Mouse (Mus musculus): ENCODE results near the gene As3mt. TPM values are rescaled to one million over a fixed set of nuclear protein-coding genes. Genes with fewer than 3 reads are reported as not detected.
A peak's percentile ranks its signal among the peaks of the same experiment; 100 is the strongest.

As3mt gene
- total RNA-seq, 2 experiments from 2014 or later = 26.5 to 27.4 TPM

DNA sequence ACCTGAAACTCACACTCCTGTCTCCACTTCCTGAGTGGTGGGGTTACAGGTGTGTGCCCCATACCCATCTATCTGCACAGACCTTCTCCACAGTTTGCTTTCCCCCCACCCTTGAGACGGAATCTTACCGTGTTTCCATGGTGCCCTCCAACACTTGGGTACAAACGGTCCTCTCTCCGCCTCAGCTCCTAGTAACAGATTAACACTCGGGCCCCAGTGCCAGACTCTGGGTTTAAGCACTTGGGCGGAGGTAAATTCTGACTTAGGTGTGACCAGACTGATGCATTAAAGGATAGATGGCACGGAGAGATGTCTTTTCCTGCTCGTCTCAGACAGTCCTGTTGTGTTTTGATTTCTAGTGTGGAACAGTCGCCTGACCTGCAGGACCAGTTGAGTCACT lies 6.1 kb upstream of the As3mt start:
- Histone ChIP-seq H3K4me3 (no peak overlapping the region), H3K27ac (no peak overlapping the region)
- DNase-seq (ENCODE audit: extremely low spot score in 1 of 2, low spot score in 2 of 2) = no peak
- no peak for TF ChIP-seq CTCF (IDR thresholded peaks at IDR 0.05)
- intact Hi-C loops (cut with DNase I) = no loop called here

GRCm38 (mm10) chr19:46705779-46706495 lies 1.3 kb upstream of the As3mt start:
- Histone ChIP-seq H3K27ac (no peak overlapping the region), H3K4me3 (no peak overlapping the region)
- no peak for DNase-seq (ENCODE audit: extremely low spot score in 1 of 2, low spot score in 2 of 2)
- intact Hi-C loops (cut with DNase I) = no loop called here
- TF ChIP-seq CTCF (IDR thresholded peaks at IDR 0.05) = no peak

GRCm38 (mm10) chr19:46706540-46707295 lies 540 bp upstream of the As3mt start:
- intact Hi-C loops (cut with DNase I) = no loop called here
- Histone ChIP-seq H3K4me3 (peak overlapping the region; percentile 48), H3K27ac (no peak overlapping the region; the same call in 1 of the 2 replicates)
- TF ChIP-seq CTCF (IDR thresholded peaks at IDR 0.05) = no peak
- DNase-seq (ENCODE audit: extremely low spot score in 1 of 2, low spot score in 2 of 2) = no peak

GRCm38 (mm10) chr19:46710614-46711013 lies 3.4 kb downstream of the As3mt start:
- no peak for TF ChIP-seq CTCF (IDR thresholded peaks at IDR 0.05)
- no peak overlapping the region for H3K27ac ChIP-seq
- no peak for DNase-seq (ENCODE audit: extremely low spot score in 1 of 2, low spot score in 2 of 2)
- no peak overlapping the region for H3K4me3 ChIP-seq
- intact Hi-C loops (cut with DNase I) = no loop called here

DNA sequence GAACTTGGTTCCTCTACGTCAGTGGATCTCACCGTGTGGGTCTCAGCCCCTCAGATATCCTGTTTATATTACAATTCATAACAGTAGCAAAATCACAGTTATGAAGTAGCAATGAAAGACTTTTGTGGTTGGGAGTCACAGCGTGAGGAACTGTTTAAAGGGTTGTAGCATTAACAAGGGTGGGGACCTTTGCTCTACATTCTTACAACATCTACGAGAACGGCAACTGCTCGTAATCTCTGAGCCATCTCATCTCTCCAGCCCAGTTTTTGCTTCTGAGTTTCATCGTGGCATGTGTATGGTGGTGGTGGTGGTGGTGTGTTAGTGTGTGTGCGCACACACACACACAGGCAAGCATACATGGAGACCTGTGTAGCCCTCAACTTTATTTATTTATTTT lies 7.0 kb downstream of the As3mt start:
- TF ChIP-seq CTCF (IDR thresholded peaks at IDR 0.05) = no peak
- intact Hi-C loops (cut with DNase I) = no loop called here
- DNase-seq (ENCODE audit: extremely low spot score in 1 of 2, low spot score in 2 of 2) = no peak

GRCm38 (mm10) chr19:46715016-46715415 lies 7.8 kb downstream of the As3mt start:
- Histone ChIP-seq H3K4me3 (no peak overlapping the region), H3K27ac (no peak overlapping the region)
- DNase-seq (ENCODE audit: extremely low spot score in 1 of 2, low spot score in 2 of 2) = no peak
- intact Hi-C loops (cut with DNase I) = no loop called here
- TF ChIP-seq CTCF (IDR thresholded peaks at IDR 0.05) = no peak

More for the DNA sequence above, 7.0 kb downstream of the As3mt start:
- H3K4me3 ChIP-seq = no peak overlapping the region
- H3K27ac ChIP-seq = no peak overlapping the region

GRCm38 (mm10) chr19:46718150-46718549 lies 10.9 kb downstream of the As3mt start:
- Histone ChIP-seq H3K27ac (no peak overlapping the region), H3K4me3 (no peak overlapping the region)
- intact Hi-C loops (cut with DNase I) = no loop called here
- DNase-seq (ENCODE audit: extremely low spot score in 1 of 2, low spot score in 2 of 2) = no peak
- TF ChIP-seq CTCF (IDR thresholded peaks at IDR 0.05) = no peak

GRCm38 (mm10) chr19:46724411-46724810 lies 17.2 kb downstream of the As3mt start:
- intact Hi-C loops (cut with DNase I) = no loop called here

GRCm38 (mm10) chr19:46726142-46726541 lies 18.9 kb downstream of the As3mt start:
- H3K4me3 ChIP-seq = no peak overlapping the region
- DNase-seq (ENCODE audit: extremely low spot score in 1 of 2, low spot score in 2 of 2) = no peak
- intact Hi-C loops (cut with DNase I) = no loop called here
- no peak; the same call in 1 of the 2 replicates for TF ChIP-seq CTCF (IDR thresholded peaks at IDR 0.05)
- H3K27ac ChIP-seq = no peak overlapping the region

More at GRCm38 (mm10) chr19:46724411-46724810, 17.2 kb downstream of the As3mt start:
- Histone ChIP-seq H3K4me3 (no peak overlapping the region), H3K27ac (no peak overlapping the region)
- no peak for DNase-seq (ENCODE audit: extremely low spot score in 1 of 2, low spot score in 2 of 2)
- no peak for TF ChIP-seq CTCF (IDR thresholded peaks at IDR 0.05)

- DNase-seq (ENCODE audit: extremely low spot score in 1 of 2, low spot score in 2 of 2) = no peak
- no peak for TF ChIP-seq CTCF (IDR thresholded peaks at IDR 0.05)
- Histone ChIP-seq H3K27ac (no peak overlapping the region), H3K4me3 (no peak overlapping the region)
- intact Hi-C loops (cut with DNase I) = no loop called here
Observed at GRCm38 (mm10) chr19:46727140-46727736, 20.0 kb downstream of the As3mt start.

DNA sequence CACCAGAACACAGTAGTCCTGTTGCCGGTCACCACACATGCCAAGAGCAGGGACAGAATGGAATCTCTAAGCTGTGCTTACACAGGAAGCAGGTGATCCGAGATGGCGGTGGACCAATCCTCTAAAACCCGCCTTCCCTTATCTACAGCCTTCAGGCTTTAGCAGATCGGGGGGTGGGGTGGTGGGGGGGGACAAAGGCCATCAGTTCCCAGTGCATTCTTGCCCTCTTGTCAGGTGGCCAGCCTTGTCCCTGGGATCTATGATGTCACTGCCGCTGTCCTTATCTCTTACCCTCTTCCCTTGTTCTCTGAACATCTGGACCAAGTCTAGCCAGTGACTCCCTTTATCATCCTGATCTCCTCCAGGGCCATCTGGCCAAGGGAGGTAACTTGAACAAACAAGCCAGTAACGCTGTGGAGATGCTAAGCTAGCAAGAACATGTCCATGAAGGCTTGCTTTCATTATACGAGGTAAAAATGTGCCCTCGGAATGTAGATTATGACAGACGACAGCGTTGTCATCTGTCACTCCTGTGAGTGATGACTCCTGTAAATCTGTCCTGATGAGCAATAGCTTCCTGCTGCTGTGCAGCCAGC lies 20.8 kb downstream of the As3mt start:
- Histone ChIP-seq H3K27ac (no peak overlapping the region), H3K4me3 (no peak overlapping the region)
- TF ChIP-seq CTCF (IDR thresholded peaks at IDR 0.05) = no peak
- intact Hi-C loops (cut with DNase I) = no loop called here
- no peak for DNase-seq (ENCODE audit: extremely low spot score in 1 of 2, low spot score in 2 of 2)

DNA sequence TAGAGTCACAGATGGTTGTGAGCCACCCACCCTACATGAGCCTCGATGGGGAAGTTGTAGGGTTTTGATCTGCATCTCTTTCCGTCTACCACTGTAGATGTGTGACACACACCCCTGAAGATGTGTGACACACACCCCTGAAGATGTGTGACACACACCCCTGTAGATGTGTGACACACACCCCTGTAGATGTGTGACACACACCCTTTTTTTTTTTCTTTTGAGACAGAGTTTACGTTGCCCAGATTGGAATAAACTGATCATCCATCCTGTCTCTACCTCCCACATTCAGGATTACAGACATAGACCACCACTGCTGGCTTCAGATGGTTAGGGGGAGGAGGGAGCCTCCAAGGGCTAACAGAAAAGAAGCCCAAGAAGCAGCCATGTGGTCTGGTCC lies 21.7 kb downstream of the As3mt start:
- Histone ChIP-seq H3K27ac (no peak overlapping the region), H3K4me3 (no peak overlapping the region)
- intact Hi-C loops (cut with DNase I) = no loop called here
- no peak for DNase-seq (ENCODE audit: extremely low spot score in 1 of 2, low spot score in 2 of 2)
- TF ChIP-seq CTCF (IDR thresholded peaks at IDR 0.05) = no peak

All from left cerebral cortex, adult 2 months (tissue).